Mouse (Mus musculus): ENCODE measurements around the gene Zfand2b.

Gene Zfand2b

GRCm38 (mm10) chr1:75168472-75169464 is at the start of gene Zfand2b:
Gene Zfand2b, plus strand, starts transcription at chr1:75168646.
- DNase-seq (ENCODE audit: low read depth, low spot score): peak; percentile 90

- no peak for DNase-seq (ENCODE audit: low read depth, low spot score)
Observed at GRCm38 (mm10) chr1:75122211-75122610, 46.2 kb upstream of the Zfand2b start.

- peak; percentile 88 for DNase-seq (ENCODE audit: low read depth, low spot score)
Observed at GRCm38 (mm10) chr1:75124346-75125321, 43.8 kb upstream of the Zfand2b start, which contains the start of gene Nhej1. Gene Nhej1, minus strand, starts transcription at chr1:75125200.

GRCm38 (mm10) chr1:75125418-75125817 is 43.0 kb upstream of the Zfand2b start:
- no peak for DNase-seq (ENCODE audit: low read depth, low spot score)

- DNase-seq (ENCODE audit: low read depth, low spot score): no peak
Observed at GRCm38 (mm10) chr1:75128641-75129040, 39.8 kb upstream of the Zfand2b start.

GRCm38 (mm10) chr1:75133421-75134207 is 34.8 kb upstream of the Zfand2b start, which contains the start of gene Slc23a3:
Gene Slc23a3, minus strand, starts transcription at chr1:75133890.
- DNase-seq (ENCODE audit: low read depth, low spot score): no peak

- no peak for DNase-seq (ENCODE audit: low read depth, low spot score)
Observed at GRCm38 (mm10) chr1:75136293-75136692, 32.2 kb upstream of the Zfand2b start.

- DNase-seq (ENCODE audit: low read depth, low spot score): no peak
Observed at GRCm38 (mm10) chr1:75136730-75137129, 31.7 kb upstream of the Zfand2b start.

GRCm38 (mm10) chr1:75138448-75138847 is 30.0 kb upstream of the Zfand2b start:
- no peak for DNase-seq (ENCODE audit: low read depth, low spot score)

- DNase-seq (ENCODE audit: low read depth, low spot score): no peak
Observed at GRCm38 (mm10) chr1:75140601-75141190, 27.8 kb upstream of the Zfand2b start.

GRCm38 (mm10) chr1:75141486-75142190 is 26.8 kb upstream of the Zfand2b start:
- DNase-seq (ENCODE audit: low read depth, low spot score): no peak

GRCm38 (mm10) chr1:75142301-75143261 is 25.9 kb upstream of the Zfand2b start, which contains the start of the genes Cnppd1 and Retreg2:
Gene Cnppd1, minus strand, starts transcription at chr1:75142711.
Gene Retreg2, plus strand, starts transcription at chr1:75142778.
- peak; percentile 83 for DNase-seq (ENCODE audit: low read depth, low spot score)

- DNase-seq (ENCODE audit: low read depth, low spot score): no peak
Observed at GRCm38 (mm10) chr1:75145589-75145988, 22.9 kb upstream of the Zfand2b start.

- no peak for DNase-seq (ENCODE audit: low read depth, low spot score)
Observed at GRCm38 (mm10) chr1:75147411-75148135, 20.9 kb upstream of the Zfand2b start.

- no peak for DNase-seq (ENCODE audit: low read depth, low spot score)
Observed at GRCm38 (mm10) chr1:75148727-75149126, 19.7 kb upstream of the Zfand2b start.

- DNase-seq (ENCODE audit: low read depth, low spot score): no peak
Observed at GRCm38 (mm10) chr1:75155837-75156236, 12.6 kb upstream of the Zfand2b start.

GRCm38 (mm10) chr1:75158990-75159389 is 9.5 kb upstream of the Zfand2b start:
- DNase-seq (ENCODE audit: low read depth, low spot score): no peak

Measured in WW6 (cell line).